ENCODE assay signal across 8 mouse cellular contexts in genomic region chr15:84192058-84192791, GRCm38 (mm10). TPM values are rescaled to one million over a fixed set of nuclear protein-coding genes. Genes with fewer than 3 reads are reported as not detected.
DNase-seq lines count a peak whose midpoint lies in the region; ATAC-seq and TF ChIP-seq lines count a peak whose summit lies in the region.

Samm50 (plus strand) TSS chr15:84192241.

- no peak for TF ChIP-seq CTCF in G1E (IDR thresholded peaks at IDR 0.05; ENCODE audit: low read depth, low read length)
- peak; percentile 47 for TF ChIP-seq CTCF in layer of hippocampus, adult 2 months (conservative IDR thresholded peaks at IDR 0.05)
- peak; percentile 39; the same call in 1 of the 2 replicates for TF ChIP-seq CTCF in lung, embryonic 14.5 days (IDR thresholded peaks at IDR 0.05; ENCODE audit: low read depth)
- no peak for TF ChIP-seq CTCF in olfactory bulb, adult 2 months (IDR thresholded peaks at IDR 0.05; ENCODE audit: insufficient read depth, low read depth, low read length)
- TF ChIP-seq CTCF in thymus, adult 2 months (IDR thresholded peaks at IDR 0.05; ENCODE audit: borderline replicate concordance, control insufficient read depth, extremely low read depth, insufficient read depth, low read length, poor library complexity): 0 out of 2 replicates have a peak, but pooled peaks have one; percentile 5

- peak within 1 kb of the TSS; percentile 70 for H3K4me2 ChIP-seq in forebrain, embryonic 16.5 days (ENCODE audit: low read length)
- peak within 1 kb of the TSS; percentile 65 for H3K4me2 ChIP-seq in lung, embryonic 14.5 days

- H3K27ac ChIP-seq in forebrain, embryonic 16.5 days (ENCODE audit: low read length): peak within 1 kb of the TSS; percentile 87
- peak within 1 kb of the TSS; percentile 97 for H3K27ac ChIP-seq in layer of hippocampus, adult 2 months
- peak within 1 kb of the TSS; percentile 90 for H3K27ac ChIP-seq in lung, embryonic 14.5 days (ENCODE audit: low read depth)
- H3K27ac ChIP-seq in olfactory bulb, adult 2 months (ENCODE audit: insufficient read depth, low read depth, low read length): peak within 1 kb of the TSS; percentile 70
- peak within 1 kb of the TSS; percentile 46; the same call in 1 of the 2 replicates for H3K27ac ChIP-seq in thymus, adult 2 months (ENCODE audit: control insufficient read depth, insufficient read depth, low read length)

- ATAC-seq in G1E (ENCODE audit: extremely low read depth, insufficient number of reproducible peaks, low FRiP score, poor library complexity, severe bottlenecking): peak; percentile 96
- ATAC-seq in forebrain, embryonic 16.5 days: peak; percentile 100
- ATAC-seq in lung, embryonic 14.5 days (ENCODE audit: insufficient read depth): peak; percentile 99

- H3K9ac ChIP-seq in forebrain, embryonic 16.5 days (replicated peaks; ENCODE audit: low read depth, low read length): peak within 1 kb of the TSS; percentile 78
- H3K9ac ChIP-seq in lung, embryonic 14.5 days: peak within 1 kb of the TSS; percentile 89

- no peaks in the 10 kb centered on the region for H3K27me3 ChIP-seq in G1E (ENCODE audit: insufficient read depth, low read length)
- H3K27me3 ChIP-seq in forebrain, embryonic 16.5 days (replicated peaks; ENCODE audit: control insufficient read depth, insufficient read depth, low read length): no peaks in the 10 kb centered on the region
- H3K27me3 ChIP-seq in lung, embryonic 14.5 days (ENCODE audit: insufficient read depth, low read length): no peaks in the 10 kb centered on the region
- H3K27me3 ChIP-seq in thymus, adult 2 months (ENCODE audit: control insufficient read depth, insufficient read depth, low read length): no peaks in the 10 kb centered on the region

- DNase-seq in G1E (ENCODE audit: low spot score): peak; percentile 96
- peak; percentile 91 to 93 for DNase-seq in cerebellum, adult 18-20 months
- DNase-seq in heart, postnatal 36 days: peak; percentile 88 to 89
- peak; percentile 88 to 94 for DNase-seq in layer of hippocampus, adult 2 months (ENCODE audit: low spot score in 2 of 2)
- DNase-seq in lung, embryonic 14.5 days: peak; percentile 97
- peak; percentile 93 for DNase-seq in thymus, adult 2 months

- H3K36me3 ChIP-seq in G1E (replicated peaks): peaks cover 45% of the 10 kb centered on the region
- H3K36me3 ChIP-seq in forebrain, embryonic 16.5 days (ENCODE audit: control insufficient read depth, insufficient read depth): peaks cover 6% of the 10 kb centered on the region
- peaks cover 18% of the 10 kb centered on the region for H3K36me3 ChIP-seq in lung, embryonic 14.5 days (ENCODE audit: insufficient read depth)
- peaks cover 11% of the 10 kb centered on the region for H3K36me3 ChIP-seq in thymus, adult 2 months (ENCODE audit: control insufficient read depth, insufficient read depth, low read length)

- 4% methylated on average over 48 of the region's 48 CpGs for WGBS in forebrain, embryonic 16.5 days
- WGBS in lung, embryonic 14.5 days: 2% methylated on average over 48 of the region's 48 CpGs
- WGBS in olfactory bulb, adult 2 months: 5% methylated on average over 48 of the region's 48 CpGs
- WGBS in thymus, adult 2 months: 6% methylated on average over 48 of the region's 48 CpGs

- peak; percentile 61 for TF ChIP-seq POLR2A in olfactory bulb, adult 2 months (IDR thresholded peaks at IDR 0.05; ENCODE audit: insufficient read depth, low read depth, low read length)
- peak; percentile 72 for TF ChIP-seq POLR2A in thymus, adult 2 months (IDR thresholded peaks at IDR 0.05; ENCODE audit: control insufficient read depth, extremely low read depth, insufficient read depth, low read length, poor library complexity)

- peak within 1 kb of the TSS; percentile 94 for H3K4me3 ChIP-seq in G1E (ENCODE audit: low read depth, low read length)
- H3K4me3 ChIP-seq in forebrain, embryonic 16.5 days (replicated peaks; ENCODE audit: low read length): peak within 1 kb of the TSS; percentile 85
- H3K4me3 ChIP-seq in layer of hippocampus, adult 2 months: peak within 1 kb of the TSS; percentile 99
- H3K4me3 ChIP-seq in lung, embryonic 14.5 days (ENCODE audit: low read depth, low read length): peak within 1 kb of the TSS; percentile 91
- peak within 1 kb of the TSS; percentile 80 for H3K4me3 ChIP-seq in olfactory bulb, adult 2 months (ENCODE audit: insufficient read depth, low read depth, low read length)
- peak within 1 kb of the TSS; percentile 87 for H3K4me3 ChIP-seq in thymus, adult 2 months (ENCODE audit: control insufficient read depth, insufficient read depth, low read length)

- H3K9me3 ChIP-seq in G1E (replicated peaks): no peaks in the 10 kb centered on the region
- no peaks in the 10 kb centered on the region for H3K9me3 ChIP-seq in forebrain, embryonic 16.5 days (ENCODE audit: control insufficient read depth, low read length)
- no peaks in the 10 kb centered on the region for H3K9me3 ChIP-seq in lung, embryonic 14.5 days (ENCODE audit: low read depth, low read length)

- H3K4me1 ChIP-seq in G1E (ENCODE audit: insufficient read depth, low read depth, low read length): peaks cover 41% of the 10 kb centered on the region
- H3K4me1 ChIP-seq in forebrain, embryonic 16.5 days (replicated peaks; ENCODE audit: control insufficient read depth, insufficient read depth, low read length): peaks cover 13% of the 10 kb centered on the region
- 0 out of 2 replicates have a peak, but pooled peaks cover 5% of the 10 kb centered on the region for H3K4me1 ChIP-seq in lung, embryonic 14.5 days (ENCODE audit: insufficient read depth)
- peaks cover 8% of the 10 kb centered on the region for H3K4me1 ChIP-seq in olfactory bulb, adult 2 months (ENCODE audit: control insufficient read depth, insufficient read depth, low read length)
- H3K4me1 ChIP-seq in thymus, adult 2 months (replicated peaks; ENCODE audit: control insufficient read depth, insufficient read depth, low read length): peaks cover 12% of the 10 kb centered on the region

- intact Hi-C loops in heart, postnatal 36 days (cut with DNase I): loop anchor here (5.0 kb wide), 1 partner anchor 70 kb away; the partner anchor contains the start of gene Pnpla5

RNA-seq across cellular contexts. Expression of gene Samm50, which starts in this region (rescaled TPM):
- 52.4 and 61.4 TPM in 2 replicates for total RNA-seq in G1E (2014; fragmentation: Nextera tagmentation)
- 43.6 and 46.5 TPM in 2 replicates for total RNA-seq in G1E (2017)
- 32.8 and 51.2 TPM in 2 replicates for polyA plus RNA-seq in G1E (2012)
- polyA plus RNA-seq in forebrain, embryonic 16.5 days (2015; fragmentation: Nextera tagmentation; extraction: Ambion mirVana): 88.5 and 91.8 TPM in 2 replicates
- total RNA-seq in heart, postnatal 36 days (2021): 100 to 1,000 TPM; 270 to 286 TPM
- total RNA-seq in layer of hippocampus, adult 2 months (2021): 100 to 1,000 TPM in 1 of 2 experiments, 10 to 100 TPM in 1; 93.6 to 102 TPM
- 78.4 and 80.1 TPM in 2 replicates for polyA plus RNA-seq in lung, embryonic 14.5 days (2014; fragmentation: Nextera tagmentation; extraction: Ambion mirVana)
- not detected in 2 replicates for polyA plus RNA-seq in olfactory bulb, adult 2 months (2012; ENCODE audit: insufficient read depth, insufficient read length, low replicate concordance, missing spikeins)
- polyA plus RNA-seq in thymus, adult 2 months (2012; rRNA removed): 14.5 and 15.2 TPM in 2 replicates

Comparison
In these comparisons a context has a peak if more than half of its experiments do, and no peak if none do; other contexts are left out.
1. Peak in every context shown above with its lines: DNase-seq, ATAC-seq, H3K4me3 ChIP-seq and H3K27ac ChIP-seq.
2. CTCF ChIP-seq: peak in layer of hippocampus, adult 2 months (single experiment), lung, embryonic 14.5 days (single experiment) and thymus, adult 2 months (single experiment); none in G1E (single experiment) and olfactory bulb, adult 2 months (single experiment).
3. H3K27ac ChIP-seq: peak in every context shown above with its lines; median percentile 97 in layer of hippocampus, adult 2 months; 90 in lung, embryonic 14.5 days; 87 in forebrain, embryonic 16.5 days; 70 in olfactory bulb, adult 2 months; 46 in thymus, adult 2 months.